Mouse (Mus musculus) ovary, adult 18-20 months (tissue): ENCODE measurements around the gene Rpl41.
"Not testable (repeated sequence)": the region's sequence is repeated elsewhere in the genome, so short reads cannot be mapped to it uniquely, and the experiment has no call there.

Source experiments
- DNase-seq: peaks from one replicate; pipeline ENCODE4 v3.0.0; 2022; ENCODE audit warnings: low spot score, mixed read lengths

The Rpl41 gene

GRCm38 (mm10) chr10:128555567-128555966 is 6.5 kb upstream of the Rpl41 start:
- DNase-seq = not testable (repeated sequence)

GRCm38 (mm10) chr10:128550144-128550823 is 1.2 kb upstream of the Rpl41 start:
- DNase-seq = not testable (repeated sequence)

- not testable (repeated sequence) for DNase-seq
Measured at GRCm38 (mm10) chr10:128549682-128550057, 565 bp upstream of the Rpl41 start.

GRCm38 (mm10) chr10:128548051-128548791 is 884 bp downstream of the Rpl41 start:
- DNase-seq = not testable (repeated sequence)

GRCm38 (mm10) chr10:128547361-128548032 is 1.6 kb downstream of the Rpl41 start, which contains the start of gene Zc3h10:
TSS of gene Zc3h10 (minus strand) at chr10:128547774.
- DNase-seq = peak; percentile 96

- DNase-seq = no peak
Measured at GRCm38 (mm10) chr10:128546787-128547186, 2.3 kb downstream of the Rpl41 start.

- DNase-seq = no peak
Measured at GRCm38 (mm10) chr10:128546361-128546760, 2.7 kb downstream of the Rpl41 start.

- no peak for DNase-seq
Measured at GRCm38 (mm10) chr10:128545570-128545898, 3.6 kb downstream of the Rpl41 start.

GRCm38 (mm10) chr10:128544674-128545569 is 4.2 kb downstream of the Rpl41 start:
- DNase-seq = no peak

- DNase-seq = no peak
Measured at GRCm38 (mm10) chr10:128544151-128544657, 4.9 kb downstream of the Rpl41 start.

- no peak for DNase-seq
Measured at GRCm38 (mm10) chr10:128543100-128543499, 6.0 kb downstream of the Rpl41 start.

GRCm38 (mm10) chr10:128538340-128538870 is 10.7 kb downstream of the Rpl41 start:
- no peak for DNase-seq

GRCm38 (mm10) chr10:128536266-128536940 is 12.7 kb downstream of the Rpl41 start:
- peak; percentile 75 for DNase-seq

GRCm38 (mm10) chr10:128535624-128536265 is 13.4 kb downstream of the Rpl41 start:
- DNase-seq = no peak

- DNase-seq = no peak
Measured at GRCm38 (mm10) chr10:128535206-128535605, 13.9 kb downstream of the Rpl41 start.

- DNase-seq = no peak
Measured at GRCm38 (mm10) chr10:128526366-128527356, 22.4 kb downstream of the Rpl41 start.

- peak; percentile 98 for DNase-seq
Measured at GRCm38 (mm10) chr10:128525671-128526308, 23.3 kb downstream of the Rpl41 start, which contains the start of gene Esyt1. TSS of gene Esyt1 (minus strand) at chr10:128525871.
